Mouse (Mus musculus) midbrain, postnatal 0 days (tissue): ENCODE data around the gene Cks1b. TPM values are rescaled to one million over a fixed set of nuclear protein-coding genes. Genes with fewer than 3 reads are reported as not detected.

Source experiments
- ATAC-seq: fragments of 200-750 bp; cut with Nextera tagmentation; 2 replicates; pipeline ENCODE4 v1.8.0; 2017; ENCODE audit warnings: moderate number of reproducible peaks, mild to moderate bottlenecking, moderate TSS enrichment, moderate library complexity; ENCODE audit not compliant: low FRiP score
- DNase-seq: peaks from one replicate; pipeline ENCODE4 v3.0.0-alpha.2; 2015; ENCODE audit warnings: low spot score
- H3K27ac ChIP-seq: fragments of 300-500 bp; sonication (generic); 2 replicates; pipeline ENCODE4 v1.5.1; 2014; ENCODE audit warnings: low read depth, mild to moderate bottlenecking, low read length, mixed read lengths
- H3K27me3 ChIP-seq: fragments of 300-500 bp; sonication (generic); 2 replicates; pipeline ENCODE4 v1.6.1; 2014; ENCODE audit warnings: low read length, control low read depth, mixed read lengths; ENCODE audit not compliant: insufficient read depth
- H3K36me3 ChIP-seq: fragments of 300-500 bp; sonication (generic); 2 replicates; pipeline ENCODE4 v1.6.1; 2014; ENCODE audit warnings: low read length, control low read depth, mixed read lengths; ENCODE audit not compliant: insufficient read depth
- H3K4me1 ChIP-seq: fragments of 300-500 bp; sonication (generic); 2 replicates; pipeline ENCODE4 v1.6.1; 2014; ENCODE audit warnings: mild to moderate bottlenecking, control low read depth, antibody characterized with exemption, low read length, mixed read lengths; ENCODE audit not compliant: insufficient read depth
- H3K4me2 ChIP-seq: fragments of 300-500 bp; sonication (generic); 2 replicates; pipeline ENCODE4 v1.6.1; 2014; ENCODE audit warnings: low read depth, mild to moderate bottlenecking, low read length, mixed read lengths; ENCODE audit not compliant: poor library complexity, severe bottlenecking
- H3K4me3 ChIP-seq: fragments of 300-500 bp; sonication (generic); 2 replicates; pipeline ENCODE4 v1.5.1; 2014; ENCODE audit warnings: low read depth, mild to moderate bottlenecking, low read length, moderate library complexity
- H3K9ac ChIP-seq: fragments of 300-500 bp; sonication (generic); replicated peaks from 2 replicates; pipeline ENCODE4 v1.6.1; 2014; ENCODE audit warnings: mild to moderate bottlenecking, low read length, moderate library complexity, mixed read lengths; ENCODE audit not compliant: poor library complexity, severe bottlenecking
- H3K9me3 ChIP-seq: fragments of 300-500 bp; sonication (generic); 2 replicates; pipeline ENCODE4 v1.6.1; 2016; ENCODE audit warnings: low read length, control low read depth
- CTCF ChIP-seq: IDR thresholded peaks from 2 replicates; pipeline ENCODE4 v1.5.1; 2016; ENCODE audit warnings: antibody characterized with exemption, mild to moderate bottlenecking
- WGBS: fragments of 180-500 bp; shearing (Covaris S2); extraction: QIAGEN DNeasy Blood & Tissue Kit; methylation state at CpG from one replicate; pipeline ENCODE4 v1.1.7; 2014; 5-methylcytosine and 5-hydroxymethylcytosine counted together
- polyA plus RNA-seq: library from polyadenylated mRNA; unstranded; fragments of >200 nt; fragmentation: Nextera tagmentation; extraction: Ambion mirVana; gene quantifications from 2 replicates; pipeline ENCODE4 v1.2.1, GENCODE M21; 2015
- total RNA-seq: library from RNA; depleted of rRNA; stranded (reverse); fragments of >200 nt; gene quantifications from 2 replicates; pipeline ENCODE4 v1.2.3, GENCODE M21; 2014

The Cks1b gene
- total and polyA plus RNA-seq, 2 experiments from 2014 or later = 29.2 to 69.6 TPM

DNA sequence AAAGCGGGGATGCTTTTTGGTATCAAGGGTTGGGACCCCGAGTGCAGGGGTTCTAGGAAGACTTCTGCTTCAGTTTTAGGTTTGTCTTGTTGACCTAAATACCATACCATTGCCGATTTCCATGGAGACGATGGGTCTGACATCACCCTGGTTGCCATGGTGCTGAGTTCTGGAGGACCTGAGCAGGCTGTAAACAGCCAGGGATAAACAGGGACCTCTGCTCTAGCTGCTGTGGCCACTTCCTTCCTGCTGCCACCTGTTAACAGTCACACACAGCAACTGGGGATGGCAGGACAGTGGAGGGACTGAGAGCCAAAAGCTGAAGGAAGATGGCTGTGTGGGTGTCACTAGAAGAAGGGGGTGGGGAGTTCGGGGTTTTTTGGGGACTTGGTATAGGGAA is 19.1 kb upstream of the Cks1b start:
- peak overlapping the region; percentile 16; the same call in 1 of the 2 replicates for H3K4me3 ChIP-seq
- H3K9ac ChIP-seq = peak overlapping the region; percentile 29; the same call in 1 of the 2 replicates
- no peak for TF ChIP-seq CTCF

DNA sequence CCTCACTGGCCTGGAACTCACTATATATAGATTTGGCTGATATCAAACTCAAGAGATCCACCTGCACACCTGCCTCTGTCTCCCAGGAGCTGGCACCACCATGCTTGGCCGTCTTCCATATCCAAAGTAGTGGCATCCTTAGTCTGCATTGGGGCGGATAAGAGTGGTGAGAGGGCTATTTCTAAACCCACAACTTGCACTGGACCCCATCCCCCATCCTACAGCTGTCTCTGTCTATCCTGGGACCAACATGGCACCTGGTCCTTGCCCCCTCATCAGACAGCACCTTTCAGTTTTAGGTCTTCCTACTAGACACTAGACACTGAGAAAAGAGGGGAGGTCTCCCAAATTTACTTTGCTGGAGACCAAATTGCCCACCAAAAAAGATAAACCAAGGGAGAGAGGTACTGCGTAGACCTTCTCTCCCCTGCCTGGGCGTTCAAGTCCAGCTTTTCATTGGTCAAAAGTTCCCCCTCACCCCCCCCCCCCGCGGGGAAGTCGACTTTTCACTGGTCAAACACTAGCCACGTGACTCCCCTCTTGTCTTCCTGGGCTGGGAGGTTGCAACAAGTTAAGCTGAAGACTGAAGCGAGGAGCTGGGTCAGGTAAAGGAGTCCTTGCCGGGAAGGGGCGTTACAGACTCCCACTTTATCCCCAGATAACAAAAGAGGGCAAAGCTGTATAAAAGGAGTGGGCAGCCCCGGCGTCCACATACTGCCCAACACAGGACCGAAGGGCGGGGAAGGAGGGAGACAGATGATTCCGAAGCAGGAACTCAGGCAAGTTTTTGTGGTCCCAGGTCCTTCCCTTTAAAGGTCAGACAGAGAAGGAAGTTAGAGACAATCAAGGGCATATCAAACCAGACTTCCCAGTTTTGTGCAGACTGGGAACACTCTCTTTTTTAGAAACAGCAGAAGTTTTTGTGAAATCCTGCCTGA is 18.3 kb upstream of the Cks1b start, which contains the start of gene Pbxip1:
Gene Pbxip1, plus strand, starts transcription at position 531 of the 938 bp plus-strand sequence.
- no peak for TF ChIP-seq CTCF
- peak within 1 kb of the TSS; percentile 16; the same call in 1 of the 2 replicates for H3K4me3 ChIP-seq
- peak; percentile 61 for DNase-seq

More for the DNA sequence above, 19.1 kb upstream of the Cks1b start:
- no peaks in the 10 kb centered on the region for H3K9me3 ChIP-seq
- 0 out of 2 replicates have a peak, but pooled peaks cover 7% of the 10 kb centered on the region for H3K4me1 ChIP-seq
- no peaks in the 10 kb centered on the region for H3K27me3 ChIP-seq
- peak overlapping the region; percentile 38 for H3K4me2 ChIP-seq
- H3K27ac ChIP-seq = peak overlapping the region; percentile 4; the same call in 1 of the 2 replicates
- peaks cover 23% of the 10 kb centered on the region for H3K36me3 ChIP-seq
- peak; percentile 55 for ATAC-seq
- WGBS = 15% methylated on average over 5 of the region's 5 CpGs
- peak; percentile 38 for DNase-seq

DNA sequence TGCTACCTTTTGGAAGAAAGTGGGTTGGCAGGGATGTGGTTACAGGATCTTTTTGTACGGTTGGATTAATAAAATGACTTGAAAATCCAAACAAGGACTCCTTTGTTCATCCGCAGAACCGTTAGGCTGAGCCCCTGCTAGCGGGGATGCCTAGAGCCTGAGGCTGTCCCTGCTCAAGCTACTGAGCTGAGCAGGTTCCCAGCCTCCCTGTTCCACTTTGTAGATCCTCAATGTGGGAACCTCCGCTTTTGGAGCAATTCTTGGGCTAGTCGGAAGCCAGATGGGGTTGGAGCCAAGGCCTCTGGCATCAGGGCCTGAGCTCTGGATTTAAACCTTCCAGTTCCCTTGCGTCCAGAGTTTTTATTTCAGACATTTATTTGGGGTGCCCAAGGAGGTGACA is 16.9 kb upstream of the Cks1b start:
- Histone ChIP-seq H3K4me3 (no peak overlapping the region), H3K4me1 (peaks cover 15% of the 10 kb centered on the region; the same call in 1 of the 2 replicates), H3K9ac (no peak overlapping the region), H3K9me3 (no peaks in the 10 kb centered on the region), H3K36me3 (peaks cover 23% of the 10 kb centered on the region), H3K4me2 (no peak overlapping the region), H3K27ac (no peak overlapping the region), H3K27me3 (no peaks in the 10 kb centered on the region)
- DNase-seq = no peak
- WGBS = 63% methylated on average over 7 of the region's 7 CpGs
- no peak for ATAC-seq
- no peak for TF ChIP-seq CTCF

More for the DNA sequence above, 18.3 kb upstream of the Cks1b start, which contains the start of gene Pbxip1:
- H3K36me3 ChIP-seq = peaks cover 23% of the 10 kb centered on the region
- 0 out of 2 replicates have a peak, but pooled peaks have one; percentile 25 for ATAC-seq
- H3K27ac ChIP-seq = peak within 1 kb of the TSS; percentile 4; the same call in 1 of the 2 replicates
- H3K27me3 ChIP-seq = no peaks in the 10 kb centered on the region
- 4% methylated on average over 16 of the region's 16 CpGs for WGBS
- H3K9ac ChIP-seq = peak within 1 kb of the TSS; percentile 29; the same call in 1 of the 2 replicates
- H3K9me3 ChIP-seq = no peaks in the 10 kb centered on the region
- H3K4me1 ChIP-seq = peaks cover 9% of the 10 kb centered on the region; the same call in 1 of the 2 replicates
- peak within 1 kb of the TSS; percentile 38 for H3K4me2 ChIP-seq

GRCm38 (mm10) chr3:89434532-89434931 is 16.3 kb upstream of the Cks1b start:
- H3K9me3 ChIP-seq = no peaks in the 10 kb centered on the region
- H3K4me3 ChIP-seq = no peak overlapping the region
- peaks cover 23% of the 10 kb centered on the region for H3K36me3 ChIP-seq
- no peak for TF ChIP-seq CTCF
- 81% methylated on average over 11 of the region's 11 CpGs for WGBS
- no peak for ATAC-seq
- H3K4me1 ChIP-seq = peaks cover 15% of the 10 kb centered on the region; the same call in 1 of the 2 replicates
- no peak overlapping the region for H3K9ac ChIP-seq
- no peak overlapping the region for H3K27ac ChIP-seq
- no peak overlapping the region for H3K4me2 ChIP-seq
- DNase-seq = no peak
- H3K27me3 ChIP-seq = no peaks in the 10 kb centered on the region

DNA sequence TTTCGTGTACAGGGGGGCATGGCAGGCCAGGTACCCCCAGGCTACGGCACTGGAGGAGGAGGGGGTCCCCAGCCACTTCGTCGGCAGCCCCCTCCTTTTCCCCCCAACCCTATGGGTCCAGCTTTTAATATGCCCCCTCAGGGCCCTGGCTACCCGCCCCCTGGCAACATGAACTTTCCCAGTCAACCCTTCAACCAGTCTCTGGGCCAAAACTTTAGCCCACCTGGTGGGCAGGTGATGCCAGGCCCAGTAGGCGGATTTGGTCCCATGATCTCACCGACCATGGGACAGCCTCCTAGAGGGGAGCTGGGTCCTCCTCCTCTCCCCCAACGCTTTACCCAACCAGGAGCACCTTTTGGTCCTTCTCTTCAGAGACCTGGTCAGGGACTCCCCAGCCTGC is 14.4 kb upstream of the Cks1b start:
- DNase-seq (no peak), ATAC-seq (no peak)
- 98% methylated on average over 8 of the region's 8 CpGs for WGBS
- Histone ChIP-seq H3K4me1 (peaks cover 15% of the 10 kb centered on the region; the same call in 1 of the 2 replicates), H3K4me3 (no peak overlapping the region), H3K27ac (no peak overlapping the region), H3K4me2 (no peak overlapping the region), H3K9ac (no peak overlapping the region), H3K9me3 (no peaks in the 10 kb centered on the region), H3K36me3 (peaks cover 23% of the 10 kb centered on the region), H3K27me3 (no peaks in the 10 kb centered on the region)
- TF ChIP-seq CTCF = no peak
